Comparison of ENCODE assay signal across 11 mouse cellular contexts in genomic region chr1:138487569-138487968, GRCm38 (mm10).
DNase-seq lines count a peak whose midpoint lies in the region; ATAC-seq and TF ChIP-seq lines count a peak whose summit lies in the region.
"Had no signal": no experiment of that assay in that cellular context is flagged by ENCODE, and none has a peak within 500 bp of the region (broad histone marks: within the 10 kb centered on the region; RNA-seq: fewer than 3 reads in every experiment).

No protein-coding gene starts in this region.

- H3K27ac ChIP-seq in midbrain, postnatal 0 days (ENCODE audit: low read depth, low read length) = no peak overlapping the region
- H3K27ac ChIP-seq in midbrain, embryonic 16.5 days (ENCODE audit: low read length) = no peak overlapping the region
- H3K27ac ChIP-seq in forebrain, embryonic 12.5 days = no peak overlapping the region

- intact Hi-C loops in gastrocnemius, postnatal 14 days (cut with DNase I; ENCODE audit: low total_unique reads) = no loop called here

- H3K27me3 ChIP-seq in midbrain, postnatal 0 days (ENCODE audit: insufficient read depth, low read length) = no peaks in the 10 kb centered on the region
- no peaks in the 10 kb centered on the region for H3K27me3 ChIP-seq in midbrain, embryonic 16.5 days (ENCODE audit: control insufficient read depth, insufficient read depth, low read depth, low read length)
- no peaks in the 10 kb centered on the region for H3K27me3 ChIP-seq in splenic B cell, adult 2 months (ENCODE audit: control insufficient read depth, insufficient read depth, low read length, poor library complexity, severe bottlenecking)
- no peaks in the 10 kb centered on the region for H3K27me3 ChIP-seq in forebrain, embryonic 12.5 days

- DNase-seq in frontal cortex, postnatal 25 days (ENCODE audit: low spot score in 2 of 2) = no peak
- DNase-seq in midbrain, postnatal 0 days (ENCODE audit: low spot score) = no peak
- peak; percentile 18 to 42 for DNase-seq in kidney, postnatal 36 days
- DNase-seq in splenic B cell, adult 2 months (ENCODE audit: low read depth, low spot score) = peak; percentile 33
- DNase-seq in gastrocnemius, postnatal 14 days = no peak
- DNase-seq: heart, adult 18-20 months; right cerebral cortex, postnatal 14 days had no signal

- no peak overlapping the region for H3K4me3 ChIP-seq in midbrain, postnatal 0 days (ENCODE audit: low read depth, low read length)
- no peak overlapping the region for H3K4me3 ChIP-seq in midbrain, embryonic 16.5 days (ENCODE audit: low read depth, low read length)
- no peak overlapping the region for H3K4me3 ChIP-seq in forebrain, embryonic 12.5 days (replicated peaks)
- H3K4me3 ChIP-seq: myocyte had no signal

- H3K9ac ChIP-seq in midbrain, postnatal 0 days (replicated peaks; ENCODE audit: low read length, poor library complexity, severe bottlenecking) = no peak overlapping the region
- no peak overlapping the region for H3K9ac ChIP-seq in midbrain, embryonic 16.5 days (ENCODE audit: low read depth, low read length)
- no peak overlapping the region for H3K9ac ChIP-seq in forebrain, embryonic 12.5 days

- peak; percentile 57; the same call in 1 of the 2 replicates for ATAC-seq in frontal cortex, adult (ENCODE audit: low TSS enrichment)
- ATAC-seq in midbrain, postnatal 0 days (ENCODE audit: low FRiP score) = no peak
- no peak for ATAC-seq in midbrain, embryonic 16.5 days
- ATAC-seq in forebrain, embryonic 12.5 days (ENCODE audit: low FRiP score) = no peak

- TF ChIP-seq CTCF in midbrain, postnatal 0 days (IDR thresholded peaks at IDR 0.05) = peak; percentile 33; the same call in 1 of the 2 replicates

- no peaks in the 10 kb centered on the region for H3K9me3 ChIP-seq in midbrain, postnatal 0 days (ENCODE audit: low read length)
- H3K9me3 ChIP-seq in midbrain, embryonic 16.5 days (replicated peaks; ENCODE audit: control insufficient read depth, low read length, poor library complexity, severe bottlenecking) = no peaks in the 10 kb centered on the region
- H3K9me3 ChIP-seq in forebrain, embryonic 12.5 days = no peaks in the 10 kb centered on the region

- H3K4me2 ChIP-seq in midbrain, postnatal 0 days (ENCODE audit: low read depth, low read length, poor library complexity, severe bottlenecking) = no peak overlapping the region
- no peak overlapping the region for H3K4me2 ChIP-seq in midbrain, embryonic 16.5 days (ENCODE audit: low read length)
- no peak overlapping the region for H3K4me2 ChIP-seq in forebrain, embryonic 12.5 days

- H3K36me3 ChIP-seq in midbrain, postnatal 0 days (ENCODE audit: insufficient read depth, low read length) = no peaks in the 10 kb centered on the region
- no peaks in the 10 kb centered on the region for H3K36me3 ChIP-seq in midbrain, embryonic 16.5 days (ENCODE audit: control insufficient read depth, insufficient read depth, low read length)
- peaks cover 4% of the 10 kb centered on the region for H3K36me3 ChIP-seq in splenic B cell, adult 2 months (ENCODE audit: control insufficient read depth, insufficient read depth, low read length, poor library complexity, severe bottlenecking)
- H3K36me3 ChIP-seq in forebrain, embryonic 12.5 days (replicated peaks) = 0 out of 2 replicates have a peak, but pooled peaks cover 3% of the 10 kb centered on the region

- no peaks in the 10 kb centered on the region for H3K4me1 ChIP-seq in midbrain, postnatal 0 days (ENCODE audit: insufficient read depth, low read length)
- H3K4me1 ChIP-seq in midbrain, embryonic 16.5 days (ENCODE audit: control insufficient read depth, insufficient read depth, low read length) = 0 out of 2 replicates have a peak, but pooled peaks cover 4% of the 10 kb centered on the region
- no peaks in the 10 kb centered on the region for H3K4me1 ChIP-seq in forebrain, embryonic 12.5 days

- WGBS in midbrain, postnatal 0 days = 87% methylated on average over 5 of the region's 5 CpGs
- WGBS in midbrain, embryonic 16.5 days = 89% methylated on average over 5 of the region's 5 CpGs
- 83% methylated on average over 5 of the region's 5 CpGs for WGBS in forebrain, embryonic 12.5 days

Comparison
In these comparisons a context has a peak if more than half of its experiments do, and no peak if none do; other contexts are left out.
1. DNase-seq: peak in kidney, postnatal 36 days (2 of 2) and splenic B cell, adult 2 months (single experiment); none in frontal cortex, postnatal 25 days (0 of 2), midbrain, postnatal 0 days (single experiment) and gastrocnemius, postnatal 14 days (single experiment).